Mouse (Mus musculus): ENCODE measurements at regions not wholly inside any gene's neighbourhood (a gene's known extent, or its start where the extent isn't known, plus 50 kb on each side); places are given as distances from the start of the nearest gene placed in this dataset.

DNA sequence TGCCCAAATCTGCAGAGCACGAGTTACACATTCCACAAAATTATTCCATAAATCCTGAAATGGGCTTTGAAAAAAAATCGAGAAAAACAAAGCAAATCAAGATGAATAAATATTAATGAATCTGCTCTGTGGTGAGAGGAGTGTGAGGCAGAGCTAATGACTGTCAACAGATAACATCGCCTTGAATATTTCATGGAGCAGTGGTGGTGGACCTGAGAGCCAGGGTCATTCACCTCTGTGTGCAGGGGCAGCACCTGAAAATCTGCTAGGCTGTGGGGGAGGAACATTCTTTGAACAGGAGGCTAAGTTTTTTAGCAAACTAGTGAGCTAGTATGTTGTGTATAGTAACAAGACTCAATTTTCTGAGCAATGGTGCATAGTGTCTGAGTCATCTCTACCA lies 276.3 kb upstream of the Plxna2 start:
- ATAC-seq (ENCODE audit: extremely low read depth, insufficient number of reproducible peaks, low FRiP score, poor library complexity, severe bottlenecking) (no peak), DNase-seq (ENCODE audit: low spot score) (no peak)

GRCm38 (mm10) chr1:194334752-194335719 lies 283.0 kb upstream of the Plxna2 start:
- no peaks in the 10 kb centered on the region for H3K9me3 ChIP-seq (replicated peaks)
- H3K27me3 ChIP-seq (ENCODE audit: insufficient read depth, low read length), result no peaks in the 10 kb centered on the region
- DNase-seq (ENCODE audit: low spot score), result no peak

More for the DNA sequence above, 276.3 kb upstream of the Plxna2 start:
- Histone ChIP-seq H3K27me3 (ENCODE audit: insufficient read depth, low read length) (no peaks in the 10 kb centered on the region), H3K9me3 (replicated peaks) (no peaks in the 10 kb centered on the region), H3K36me3 (replicated peaks) (no peaks in the 10 kb centered on the region), H3K4me3 (ENCODE audit: low read depth, low read length) (no peak overlapping the region), H3K4me1 (ENCODE audit: insufficient read depth, low read depth, low read length) (no peaks in the 10 kb centered on the region)
- no peak for TF ChIP-seq GATA2 (IDR thresholded peaks at IDR 0.05; ENCODE audit: borderline replicate concordance, low read depth, low read length)
- TF ChIP-seq TAL1 (conservative IDR thresholded peaks at IDR 0.05; ENCODE audit: low read depth, low read length), result no peak
- TF ChIP-seq CTCF (IDR thresholded peaks at IDR 0.05; ENCODE audit: low read depth, low read length), result no peak
- no peak for TF ChIP-seq GATA1 (IDR thresholded peaks at IDR 0.05; ENCODE audit: borderline replicate concordance, low read length)
- no peak for TF ChIP-seq POLR2AphosphoS5 (IDR thresholded peaks at IDR 0.05; ENCODE audit: insufficient replicate concordance, low read depth, low read length)

DNA sequence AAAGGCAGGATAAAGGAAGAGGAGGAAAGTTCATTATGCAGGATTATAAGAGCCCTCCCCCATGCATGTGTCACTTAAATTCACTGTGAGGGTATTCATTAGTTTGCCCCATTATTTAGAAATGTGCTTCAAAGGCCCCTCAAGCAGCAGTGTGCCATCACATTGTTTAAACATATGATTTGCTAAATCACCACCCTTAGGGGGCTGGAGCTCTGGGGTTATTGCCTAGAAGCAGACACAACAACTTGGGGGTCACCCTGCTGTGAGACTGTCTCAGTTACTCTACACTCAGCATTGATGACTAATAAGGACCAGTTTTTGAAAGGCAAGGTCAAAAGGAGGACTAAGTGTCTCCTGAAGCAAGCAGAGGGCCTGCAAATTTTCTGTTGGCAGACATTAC lies 285.4 kb upstream of the Plxna2 start:
- Histone ChIP-seq H3K4me1 (ENCODE audit: insufficient read depth, low read depth, low read length) (no peaks in the 10 kb centered on the region), H3K4me3 (ENCODE audit: low read depth, low read length) (no peak overlapping the region), H3K36me3 (replicated peaks) (no peaks in the 10 kb centered on the region), H3K9me3 (replicated peaks) (no peaks in the 10 kb centered on the region), H3K27me3 (ENCODE audit: insufficient read depth, low read length) (no peaks in the 10 kb centered on the region)
- ATAC-seq (ENCODE audit: extremely low read depth, insufficient number of reproducible peaks, low FRiP score, poor library complexity, severe bottlenecking), result no peak
- DNase-seq (ENCODE audit: low spot score), result no peak
- TF ChIP-seq CTCF (IDR thresholded peaks at IDR 0.05; ENCODE audit: low read depth, low read length), result no peak
- TF ChIP-seq GATA1 (IDR thresholded peaks at IDR 0.05; ENCODE audit: borderline replicate concordance, low read length), result no peak
- no peak for TF ChIP-seq GATA2 (IDR thresholded peaks at IDR 0.05; ENCODE audit: borderline replicate concordance, low read depth, low read length)
- no peak for TF ChIP-seq TAL1 (conservative IDR thresholded peaks at IDR 0.05; ENCODE audit: low read depth, low read length)
- TF ChIP-seq POLR2AphosphoS5 (IDR thresholded peaks at IDR 0.05; ENCODE audit: insufficient replicate concordance, low read depth, low read length), result no peak

More at GRCm38 (mm10) chr1:194334752-194335719, 283.0 kb upstream of the Plxna2 start:
- Histone ChIP-seq H3K36me3 (replicated peaks) (no peaks in the 10 kb centered on the region), H3K4me3 (ENCODE audit: low read depth, low read length) (no peak overlapping the region), H3K4me1 (ENCODE audit: insufficient read depth, low read depth, low read length) (no peaks in the 10 kb centered on the region)
- TF ChIP-seq CTCF (IDR thresholded peaks at IDR 0.05; ENCODE audit: low read depth, low read length), result no peak
- no peak for TF ChIP-seq GATA2 (IDR thresholded peaks at IDR 0.05; ENCODE audit: borderline replicate concordance, low read depth, low read length)
- no peak for TF ChIP-seq TAL1 (conservative IDR thresholded peaks at IDR 0.05; ENCODE audit: low read depth, low read length)
- no peak for TF ChIP-seq GATA1 (IDR thresholded peaks at IDR 0.05; ENCODE audit: borderline replicate concordance, low read length)
- TF ChIP-seq POLR2AphosphoS5 (IDR thresholded peaks at IDR 0.05; ENCODE audit: insufficient replicate concordance, low read depth, low read length), result no peak
- no peak for ATAC-seq (ENCODE audit: extremely low read depth, insufficient number of reproducible peaks, low FRiP score, poor library complexity, severe bottlenecking)

DNA sequence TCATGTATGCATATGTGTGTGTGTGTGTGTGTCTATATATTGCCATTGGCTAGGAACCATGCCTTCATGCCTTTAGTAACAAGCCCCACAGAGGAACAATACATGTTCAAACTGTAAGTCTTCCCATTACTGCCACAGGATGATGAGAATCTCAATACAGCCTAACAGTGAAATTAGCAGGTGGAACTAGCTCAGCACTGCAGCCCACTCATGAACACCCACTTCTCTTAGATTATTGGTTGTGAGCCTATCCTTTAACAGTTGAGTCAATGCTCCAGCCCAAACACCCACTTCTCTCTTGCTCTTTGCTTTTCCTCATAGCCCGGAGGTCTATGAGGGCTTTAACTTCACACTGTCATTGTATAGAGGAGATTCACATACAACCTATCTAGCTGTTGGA lies 287.5 kb upstream of the Plxna2 start:
- DNase-seq (ENCODE audit: low spot score), result no peak
- Histone ChIP-seq H3K36me3 (replicated peaks) (no peaks in the 10 kb centered on the region), H3K9me3 (replicated peaks) (no peaks in the 10 kb centered on the region), H3K4me1 (ENCODE audit: insufficient read depth, low read depth, low read length) (no peaks in the 10 kb centered on the region), H3K4me3 (ENCODE audit: low read depth, low read length) (no peak overlapping the region), H3K27me3 (ENCODE audit: insufficient read depth, low read length) (no peaks in the 10 kb centered on the region)
- TF ChIP-seq GATA1 (IDR thresholded peaks at IDR 0.05; ENCODE audit: borderline replicate concordance, low read length), result no peak
- TF ChIP-seq TAL1 (conservative IDR thresholded peaks at IDR 0.05; ENCODE audit: low read depth, low read length), result no peak
- no peak for TF ChIP-seq GATA2 (IDR thresholded peaks at IDR 0.05; ENCODE audit: borderline replicate concordance, low read depth, low read length)
- TF ChIP-seq POLR2AphosphoS5 (IDR thresholded peaks at IDR 0.05; ENCODE audit: insufficient replicate concordance, low read depth, low read length), result no peak
- no peak for TF ChIP-seq CTCF (IDR thresholded peaks at IDR 0.05; ENCODE audit: low read depth, low read length)
- ATAC-seq (ENCODE audit: extremely low read depth, insufficient number of reproducible peaks, low FRiP score, poor library complexity, severe bottlenecking), result no peak

DNA sequence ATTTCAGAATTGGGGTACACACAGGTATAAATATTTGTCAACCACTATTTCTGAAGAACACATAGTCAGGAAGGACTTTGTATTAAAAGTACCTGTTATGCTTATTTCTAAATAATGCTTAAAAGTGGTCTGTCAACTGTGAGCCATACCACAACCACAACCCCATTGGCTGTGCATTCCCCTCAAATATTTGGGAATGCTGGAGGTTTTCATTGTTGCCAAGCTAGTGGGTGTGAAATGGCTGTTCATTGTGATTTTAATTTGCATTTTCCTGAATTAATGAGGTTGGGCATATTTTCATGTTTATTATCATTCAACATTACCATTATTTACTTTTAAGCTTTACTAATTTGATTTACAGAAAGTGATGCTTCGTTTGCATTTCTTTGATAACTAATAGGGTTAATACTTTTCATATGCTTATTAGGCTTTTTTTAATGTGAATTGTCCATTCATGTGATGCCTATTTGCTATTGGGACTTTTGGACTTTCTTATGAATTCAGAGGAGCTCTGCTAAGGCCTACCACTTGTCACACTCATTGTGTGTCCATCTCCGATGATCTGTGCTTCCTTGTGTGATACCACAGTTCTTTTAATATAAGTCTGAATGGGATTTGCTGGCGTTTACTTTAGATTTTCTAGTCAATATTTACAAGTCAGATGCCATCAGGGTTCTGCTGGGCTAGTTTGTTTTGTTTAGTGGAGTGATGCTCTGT lies 297.5 kb upstream of the Plxna2 start:
- H3K36me3 ChIP-seq (replicated peaks), result no peaks in the 10 kb centered on the region
- no peak for ATAC-seq (ENCODE audit: extremely low read depth, insufficient number of reproducible peaks, low FRiP score, poor library complexity, severe bottlenecking)
- no peak for TF ChIP-seq TAL1 (conservative IDR thresholded peaks at IDR 0.05; ENCODE audit: low read depth, low read length)

DNA sequence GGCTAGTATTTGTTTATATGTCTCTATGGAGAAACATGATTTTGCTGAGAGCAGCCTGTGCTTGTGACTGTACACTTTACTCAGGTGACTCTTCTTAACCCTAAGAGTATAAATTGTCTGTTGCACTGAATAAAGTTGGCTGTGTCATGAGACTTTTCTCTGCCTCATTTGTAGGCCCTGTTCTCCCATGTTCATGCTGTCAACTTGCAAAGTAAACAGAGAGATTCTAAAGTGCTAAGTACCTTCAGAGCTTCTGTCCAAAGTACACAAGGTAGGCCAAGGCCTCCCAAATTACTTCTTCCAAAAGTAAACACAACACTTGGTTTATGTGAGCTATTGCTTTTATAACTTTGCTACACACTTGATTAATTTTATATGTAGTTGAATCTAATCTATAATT lies 299.7 kb upstream of the Plxna2 start:
- Histone ChIP-seq H3K36me3 (replicated peaks) (no peaks in the 10 kb centered on the region), H3K27me3 (ENCODE audit: insufficient read depth, low read length) (no peaks in the 10 kb centered on the region), H3K9me3 (replicated peaks) (no peaks in the 10 kb centered on the region), H3K4me3 (ENCODE audit: low read depth, low read length) (no peak overlapping the region), H3K4me1 (ENCODE audit: insufficient read depth, low read depth, low read length) (no peaks in the 10 kb centered on the region)
- no peak for ATAC-seq (ENCODE audit: extremely low read depth, insufficient number of reproducible peaks, low FRiP score, poor library complexity, severe bottlenecking)
- no peak for TF ChIP-seq GATA2 (IDR thresholded peaks at IDR 0.05; ENCODE audit: borderline replicate concordance, low read depth, low read length)
- TF ChIP-seq GATA1 (IDR thresholded peaks at IDR 0.05; ENCODE audit: borderline replicate concordance, low read length), result no peak
- no peak for TF ChIP-seq TAL1 (conservative IDR thresholded peaks at IDR 0.05; ENCODE audit: low read depth, low read length)
- TF ChIP-seq POLR2AphosphoS5 (IDR thresholded peaks at IDR 0.05; ENCODE audit: insufficient replicate concordance, low read depth, low read length), result no peak
- TF ChIP-seq CTCF (IDR thresholded peaks at IDR 0.05; ENCODE audit: low read depth, low read length), result no peak
- DNase-seq (ENCODE audit: low spot score), result no peak

More for the DNA sequence above, 297.5 kb upstream of the Plxna2 start:
- Histone ChIP-seq H3K4me1 (ENCODE audit: insufficient read depth, low read depth, low read length) (no peaks in the 10 kb centered on the region), H3K4me3 (ENCODE audit: low read depth, low read length) (no peak overlapping the region), H3K27me3 (ENCODE audit: insufficient read depth, low read length) (no peaks in the 10 kb centered on the region), H3K9me3 (replicated peaks) (no peaks in the 10 kb centered on the region)
- DNase-seq (ENCODE audit: low spot score), result no peak
